Mouse (Mus musculus) neural tube, embryonic 10.5 days (tissue): ENCODE measurements around the gene Npm1.
A peak's percentile ranks its signal among the peaks of the same experiment; 100 is the strongest.

Experiments
- DNase-seq: peaks from one replicate; pipeline ENCODE4 v3.0.0-alpha.2; 2017; ENCODE audit warnings: low spot score; ENCODE audit errors: extremely low spot score

Npm1 gene

DNA sequence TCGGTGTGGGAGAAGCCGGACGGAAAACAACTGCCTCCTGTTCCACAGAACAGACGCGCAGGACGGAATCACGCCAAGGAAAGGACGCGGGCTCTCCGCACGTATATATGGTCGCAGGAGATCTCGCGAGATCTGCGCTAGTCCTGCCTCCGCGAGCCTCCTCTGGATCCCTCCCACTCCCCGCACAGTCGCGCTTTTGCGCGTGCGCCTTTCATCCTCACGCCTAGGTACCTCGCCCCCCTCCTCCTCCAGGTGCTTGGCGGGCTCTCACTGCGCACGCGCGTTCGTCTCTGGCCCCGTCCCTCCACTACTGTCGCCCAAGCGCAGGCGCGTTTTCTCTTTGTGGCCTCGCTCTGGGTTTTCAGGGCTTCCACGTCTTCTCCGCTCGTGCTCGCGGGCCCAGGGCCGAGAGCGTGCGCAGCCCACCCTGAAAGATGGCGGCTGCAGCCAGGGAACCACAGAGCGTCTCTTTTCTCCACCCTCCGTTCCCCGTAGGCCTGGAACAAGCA is at the start of gene Npm1:
Gene Npm1, minus strand, starts transcription at position 209 of the 509 bp plus-strand sequence.
- peak; percentile 99 for DNase-seq

- no peak for DNase-seq
These were observed 44.4 kb upstream of the Npm1 start for GRCm38 (mm10) chr11:33207411-33207810.

- DNase-seq = peak; percentile 60
These were observed 42.0 kb upstream of the Npm1 start for GRCm38 (mm10) chr11:33204966-33205365.

- DNase-seq = peak; percentile 66
These were observed 41.3 kb upstream of the Npm1 start for GRCm38 (mm10) chr11:33204329-33204705.

DNA sequence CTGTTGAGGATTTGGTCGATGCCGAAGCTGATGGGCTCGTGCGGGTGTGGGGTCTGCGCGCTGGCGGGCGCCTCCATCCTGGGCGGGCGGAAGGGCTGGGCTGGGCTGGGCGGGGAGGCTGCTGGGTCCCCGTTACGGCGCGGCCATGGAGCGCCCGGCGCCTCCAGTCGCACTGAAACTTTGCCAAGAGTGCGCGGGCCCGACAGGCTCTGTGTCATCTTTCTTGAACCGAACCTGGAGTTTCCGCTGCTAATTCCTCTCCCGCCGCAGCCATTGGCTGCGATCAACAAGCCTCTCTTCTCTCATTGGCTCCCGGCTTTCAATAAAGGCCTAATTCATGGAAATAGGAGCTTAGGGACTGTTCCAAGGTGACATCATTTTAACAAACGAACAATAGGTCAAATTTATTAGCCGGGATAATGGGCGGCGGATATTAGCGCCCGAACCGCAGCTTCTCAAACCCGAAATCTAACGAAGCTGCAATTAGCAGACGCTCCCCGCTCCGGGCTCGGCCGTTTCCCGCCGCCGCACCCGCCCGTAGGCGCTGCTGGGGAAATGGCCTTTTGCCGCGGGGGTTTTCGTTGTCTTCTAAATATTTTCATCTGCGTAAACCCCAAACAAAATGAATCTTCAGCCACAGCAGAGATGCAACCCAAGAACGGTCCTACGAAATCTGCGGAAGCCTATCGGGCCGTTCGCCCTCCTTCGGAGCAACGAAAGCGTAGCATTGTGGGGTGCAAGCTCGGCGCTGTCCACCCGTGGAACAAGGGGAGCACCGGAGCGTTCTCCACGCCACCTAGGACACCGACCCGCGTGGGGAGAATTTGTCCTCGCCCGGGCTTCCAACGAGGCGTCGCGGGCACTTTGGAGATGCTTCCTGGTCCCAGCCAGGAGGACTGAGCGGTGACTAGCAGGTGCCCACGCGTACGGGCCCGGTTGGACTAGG is 40.6 kb upstream of the Npm1 start, which contains the start of gene Tlx3:
Gene Tlx3, minus strand, starts transcription at position 207 of the 946 bp plus-strand sequence.
- DNase-seq = peak; percentile 76

DNA sequence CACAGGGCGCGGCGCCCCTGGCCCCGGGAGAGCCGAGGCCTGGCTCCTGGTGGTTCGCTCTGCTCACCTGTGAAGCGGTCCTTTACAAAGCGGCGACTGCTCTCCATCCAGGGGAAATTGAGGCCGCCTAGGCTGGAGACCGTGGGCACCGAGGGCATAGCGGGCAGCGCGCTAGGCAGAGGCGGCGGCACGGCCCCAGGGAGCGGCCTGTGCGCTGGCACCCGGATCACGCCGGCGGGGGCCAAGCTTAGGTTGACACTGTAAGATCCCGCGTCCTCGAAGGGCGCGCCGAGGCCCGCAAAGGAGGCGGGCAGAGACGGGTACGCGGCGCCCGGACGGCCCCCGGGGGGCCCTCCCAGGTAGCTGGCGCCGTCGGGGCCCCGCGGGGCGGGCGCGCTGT is 40.0 kb upstream of the Npm1 start:
- no peak for DNase-seq

- peak; percentile 57 for DNase-seq
These were observed 39.3 kb upstream of the Npm1 start for GRCm38 (mm10) chr11:33202296-33202695.

- DNase-seq = peak; percentile 67
These were observed 38.6 kb upstream of the Npm1 start for GRCm38 (mm10) chr11:33201626-33202010.

- peak; percentile 75 for DNase-seq
These were observed 38.0 kb upstream of the Npm1 start for GRCm38 (mm10) chr11:33200764-33201625.

GRCm38 (mm10) chr11:33199906-33200763 is 37.1 kb upstream of the Npm1 start:
- DNase-seq = peak; percentile 75

- DNase-seq = peak; percentile 55
These were observed 36.1 kb upstream of the Npm1 start for GRCm38 (mm10) chr11:33199117-33199514.

DNA sequence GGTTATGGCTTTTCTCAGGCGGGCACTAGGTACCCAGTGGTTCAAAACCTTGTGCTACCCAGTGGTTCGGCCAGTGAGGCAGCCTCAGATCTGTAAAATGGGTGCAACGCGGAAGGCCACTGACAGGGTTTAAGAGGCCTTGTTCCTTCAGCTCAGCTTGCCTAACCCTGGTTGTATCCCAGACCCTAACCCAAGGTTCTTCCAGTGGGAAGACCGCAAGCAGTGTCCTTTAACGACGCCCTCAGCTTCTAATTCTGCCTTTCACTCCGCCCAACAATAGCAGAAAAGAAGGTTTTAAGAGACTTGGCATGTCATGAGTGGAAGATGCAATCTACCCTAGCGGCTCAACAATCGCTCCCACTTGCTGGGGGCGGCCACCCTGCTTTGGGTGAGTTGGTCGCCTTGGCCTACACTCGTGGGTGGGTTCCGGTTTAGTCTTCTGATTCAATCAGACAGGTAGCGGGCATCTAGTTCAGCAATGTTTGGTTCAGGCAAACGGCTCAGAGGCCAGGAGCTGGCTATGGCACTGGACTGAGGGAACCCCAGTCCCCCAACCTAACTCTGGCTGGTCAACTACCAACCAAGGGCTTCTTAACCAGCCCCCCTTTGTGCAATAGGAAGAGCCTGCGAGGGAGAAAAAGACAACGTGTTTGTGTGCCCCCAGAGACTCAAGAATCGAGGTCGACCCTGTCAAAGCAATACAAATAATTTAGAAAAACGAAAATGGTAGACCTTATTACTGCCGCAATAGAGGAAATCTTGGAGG is 35.5 kb upstream of the Npm1 start:
- DNase-seq = peak; percentile 53

DNA sequence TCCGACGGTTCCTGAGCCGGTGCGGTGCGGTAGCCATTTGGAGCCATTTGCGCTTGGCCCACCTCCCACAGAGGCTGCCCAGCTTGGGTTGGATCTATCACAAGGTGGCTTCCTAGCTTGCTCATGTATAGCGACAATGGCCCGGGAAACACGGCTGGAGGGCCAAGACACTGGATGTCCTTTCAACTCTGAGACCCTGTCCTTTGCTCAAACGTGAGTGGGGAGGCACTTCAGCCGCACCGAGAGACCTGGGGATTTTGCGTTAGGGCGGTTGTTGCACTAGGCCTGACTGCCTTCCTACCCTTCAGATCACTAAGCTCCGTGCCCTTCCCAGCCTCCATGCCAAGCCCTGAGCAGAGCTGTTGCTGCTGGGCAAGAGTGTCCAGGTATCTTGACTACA is 34.7 kb upstream of the Npm1 start:
- DNase-seq = peak; percentile 49

DNA sequence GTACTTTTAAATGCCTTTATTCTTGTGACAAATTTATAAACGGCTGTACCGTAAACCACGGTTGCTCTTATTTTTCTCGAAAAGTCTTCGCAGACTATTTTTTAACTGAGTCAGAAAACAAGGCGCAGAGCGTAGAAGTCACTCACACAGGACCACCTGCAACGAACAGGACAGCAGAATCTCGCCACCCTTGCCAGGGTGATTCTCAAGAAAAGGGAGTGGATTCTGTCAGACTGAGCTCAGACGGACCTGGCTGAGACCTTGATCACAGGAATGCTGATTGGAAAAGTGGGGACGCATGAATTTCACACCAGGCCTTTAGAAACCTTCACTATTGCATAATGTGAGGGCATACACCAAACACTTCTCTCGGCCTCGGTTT is 34.1 kb upstream of the Npm1 start:
- DNase-seq = no peak

DNA sequence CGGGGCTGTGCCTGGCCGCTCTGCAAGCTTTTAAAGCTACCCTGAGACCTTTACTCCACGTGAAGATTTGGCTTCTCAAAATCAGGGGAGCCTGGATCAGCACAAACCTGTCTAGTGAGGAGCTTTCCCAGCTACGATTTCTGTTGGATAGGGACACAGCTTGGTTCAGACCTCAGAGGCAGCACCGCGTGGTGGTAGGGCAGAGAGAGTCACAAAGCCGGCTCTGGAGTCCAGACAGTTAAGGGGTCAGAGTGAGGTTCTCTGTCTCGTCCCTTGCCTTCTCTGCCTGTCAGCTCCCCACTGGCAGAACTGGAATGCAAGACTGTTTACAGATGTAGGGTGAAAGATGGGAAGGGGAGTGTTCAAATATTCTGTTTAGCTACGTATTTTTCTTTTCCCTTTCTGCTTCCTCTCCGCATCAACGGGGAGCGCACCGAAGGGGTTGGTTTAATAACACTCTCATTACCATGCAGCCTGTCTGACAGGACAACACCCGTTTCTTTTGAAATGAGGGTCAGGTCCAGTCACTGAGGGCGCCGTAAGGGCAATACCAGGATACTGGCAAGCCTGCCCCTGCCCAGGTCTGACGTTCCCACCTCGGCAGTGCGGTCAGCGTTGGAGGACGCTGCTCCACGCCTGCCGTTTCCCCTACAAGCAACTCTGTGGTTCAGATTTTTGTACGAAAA is 33.6 kb upstream of the Npm1 start:
- DNase-seq = peak; percentile 65

GRCm38 (mm10) chr11:33195531-33196446 is 32.8 kb upstream of the Npm1 start:
- DNase-seq = no peak

- DNase-seq = peak; percentile 43
These were observed 32.1 kb upstream of the Npm1 start for GRCm38 (mm10) chr11:33195061-33195460.

DNA sequence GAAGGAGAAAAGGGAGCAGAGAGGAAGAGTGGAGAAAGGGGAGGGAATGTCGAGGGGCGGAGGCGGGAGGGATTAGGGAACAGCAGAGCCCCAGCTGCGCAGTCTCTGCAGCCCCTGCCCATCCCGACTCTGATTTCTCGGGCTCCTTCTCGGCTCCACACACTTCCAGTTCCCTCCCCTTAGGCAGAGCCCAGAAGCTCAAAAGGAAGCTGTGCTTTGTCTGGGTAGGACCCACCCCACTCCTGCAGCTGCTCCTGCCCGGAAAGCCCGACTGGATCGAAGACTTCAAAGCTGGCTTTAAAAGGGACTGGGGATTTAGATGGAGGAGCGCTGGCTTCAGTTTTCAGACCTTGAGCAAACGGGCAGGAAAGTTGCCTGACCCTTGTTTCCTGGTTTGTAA is 30.7 kb upstream of the Npm1 start:
- DNase-seq = peak; percentile 44
